13 mouse cellular contexts compared by ENCODE assay signal in genomic region chr8:105527110-105527509, GRCm38 (mm10). TPM values are rescaled to one million over a fixed set of nuclear protein-coding genes. Genes with fewer than 3 reads are reported as not detected.
DNase-seq lines count a peak whose midpoint lies in the region; ATAC-seq lines count a peak whose summit lies in the region.
"Had no signal": no experiment of that assay in that cellular context is flagged by ENCODE, and none has a peak within 500 bp of the region (broad histone marks: within the 10 kb centered on the region; RNA-seq: fewer than 3 reads in every experiment).

No protein-coding gene starts in this region.

- no peak for ATAC-seq in erythroblast, adult 5-6 weeks (replicated peaks; ENCODE audit: low FRiP score, poor library complexity, severe bottlenecking)
- ATAC-seq: midbrain, embryonic 15.5 days had no signal

- peak; percentile 63 for DNase-seq in heart, postnatal 4 days
- DNase-seq in heart, postnatal 25 days (ENCODE audit: low spot score) = no peak
- peak; percentile 31 for DNase-seq in 3134 (ENCODE audit: extremely low read depth, insufficient read length, low spot score)
- peak; percentile 55 for DNase-seq in adrenal gland, postnatal 25 days
- DNase-seq in kidney, adult 8-10 months = peak; percentile 71 to 85
- no peak for DNase-seq in frontal cortex, postnatal 25 days (ENCODE audit: low spot score in 2 of 2)
- DNase-seq in right cerebral cortex, postnatal 14 days = no peak
- DNase-seq: embryo, embryonic 11 days; lung, postnatal 10 days had no signal

- intact Hi-C loops in heart, postnatal 25 days (cut with DNase I) = no loop called here

RNA-seq across cellular contexts. Expression of gene Hsd11b2, which starts 8.6 kb away (rescaled TPM):
- under 1 TPM; 0.43 to 0.52 TPM for total RNA-seq in heart, postnatal 4 days (2021)
- total RNA-seq in heart, postnatal 25 days (2021) = under 1 TPM; 0.13 to 0.36 TPM
- total RNA-seq in adrenal gland, postnatal 25 days (2021) = 0.15 TPM in 1 of 2 replicates, not detected in the other
- 2.3 TPM in 1 of 2 replicates, not detected in the other for total RNA-seq in erythroblast, adult 5-6 weeks (2015; ENCODE audit: low replicate concordance)
- total RNA-seq in erythroblast, adult 5-6 weeks (2017; ENCODE audit: low replicate concordance) = not detected in 2 replicates
- total RNA-seq: CH12.LX; hematopoietic stem cell, adult 5-6 weeks had no signal

RNA-seq across cellular contexts. Expression of gene Zdhhc1, which starts 30.4 kb away (rescaled TPM):
- total RNA-seq in heart, postnatal 4 days (2021) = 10 to 100 TPM; 14.6 to 15.9 TPM
- total RNA-seq in heart, postnatal 25 days (2021) = 10 to 100 TPM; 12.8 to 13.6 TPM
- total RNA-seq in adrenal gland, postnatal 25 days (2021) = 17.7 and 20.6 TPM in 2 replicates
- total RNA-seq in erythroblast, adult 5-6 weeks (2015; ENCODE audit: low replicate concordance) = not detected in 2 replicates
- total RNA-seq in erythroblast, adult 5-6 weeks (2017; ENCODE audit: low replicate concordance) = 0.17 and 0.42 TPM in 2 replicates

RNA-seq across cellular contexts. Expression of gene Atp6v0d1, which starts 38.7 kb away (rescaled TPM):
- total RNA-seq in heart, postnatal 4 days (2021) = 10 to 100 TPM; 58.2 to 59.5 TPM
- total RNA-seq in heart, postnatal 25 days (2021) = 10 to 100 TPM; 45.7 to 53.2 TPM
- total RNA-seq in adrenal gland, postnatal 25 days (2021) = 108 and 110 TPM in 2 replicates
- total RNA-seq in erythroblast, adult 5-6 weeks (2015; ENCODE audit: low replicate concordance) = 72.8 and 90.9 TPM in 2 replicates
- total RNA-seq in erythroblast, adult 5-6 weeks (2017; ENCODE audit: low replicate concordance) = 46.0 and 50.9 TPM in 2 replicates

RNA-seq across cellular contexts. Expression of gene Tppp3, which starts 55.8 kb away (rescaled TPM):
- 10 to 100 TPM; 44.4 to 46.1 TPM for total RNA-seq in heart, postnatal 4 days (2021)
- 10 to 100 TPM; 51.4 TPM for total RNA-seq in heart, postnatal 25 days (2021)
- 22.7 and 27.4 TPM in 2 replicates for total RNA-seq in adrenal gland, postnatal 25 days (2021)
- total RNA-seq in erythroblast, adult 5-6 weeks (2015; ENCODE audit: low replicate concordance) = not detected in 2 replicates
- not detected in 2 replicates for total RNA-seq in erythroblast, adult 5-6 weeks (2017; ENCODE audit: low replicate concordance)
- total RNA-seq: hematopoietic stem cell, adult 5-6 weeks had no signal

Comparison
In these comparisons a context has a peak if more than half of its experiments do, and no peak if none do; other contexts are left out.
1. DNase-seq: peak in heart, postnatal 4 days (single experiment), 3134 (single experiment), adrenal gland, postnatal 25 days (single experiment) and kidney, adult 8-10 months (2 of 2); none in heart, postnatal 25 days (single experiment), frontal cortex, postnatal 25 days (0 of 2) and right cerebral cortex, postnatal 14 days (single experiment).
2. RNA of gene Zdhhc1, which starts 30.4 kb away (total RNA-seq): 17.7 to 20.6 TPM in adrenal gland, postnatal 25 days, 14.6 to 15.9 TPM in heart, postnatal 4 days and 12.8 to 13.6 TPM in heart, postnatal 25 days; 0.17 to 0.42 TPM in erythroblast, adult 5-6 weeks; every median in the first group is over 4 times any median in the second.